ENCODE assay signal across 9 mouse cellular contexts in the genomic region with DNA sequence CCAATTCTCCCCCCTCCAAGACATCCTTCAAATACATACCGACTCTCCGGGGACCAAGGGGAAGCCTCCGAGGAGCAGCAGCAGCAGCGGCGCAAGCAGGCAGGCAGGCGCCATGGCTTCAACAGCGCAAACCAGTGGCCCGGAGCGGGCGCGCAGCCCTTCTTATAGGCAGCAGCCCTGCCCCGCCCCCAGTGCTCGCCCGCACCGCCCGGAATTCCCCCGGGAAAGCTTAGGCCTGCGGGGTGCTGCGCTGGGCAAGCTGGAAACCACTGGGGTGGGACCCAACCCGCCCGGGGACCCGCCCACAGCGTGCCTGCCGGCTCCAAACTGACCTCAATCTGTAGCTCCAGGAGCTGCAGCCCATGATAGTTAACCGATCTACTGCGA. TPM values are rescaled to one million over a fixed set of nuclear protein-coding genes. Genes with fewer than 3 reads are reported as not detected.
DNase-seq lines count a peak whose midpoint lies in the region; ATAC-seq and TF ChIP-seq lines count a peak whose summit lies in the region.
"Had no signal": no experiment of that assay in that cellular context is flagged by ENCODE, and none has a peak within 500 bp of the region (broad histone marks: within the 10 kb centered on the region; RNA-seq: fewer than 3 reads in every experiment).

No protein-coding gene starts in this region.

- peak; percentile 85 for DNase-seq in brain, embryonic 14.5 days (ENCODE audit: low read depth)
- DNase-seq in frontal cortex, postnatal 14 days (ENCODE audit: low spot score in 2 of 2) = peak; percentile 38 to 62
- peak; percentile 60 to 68 for DNase-seq in layer of hippocampus, postnatal 25 days (ENCODE audit: extremely low spot score in 1 of 2, low spot score in 1 of 2)
- DNase-seq in lung, postnatal 36 days = peak; percentile 92
- DNase-seq in retina, embryonic 14.5 days (ENCODE audit: low spot score) = peak; percentile 89
- peak; percentile 60 for DNase-seq in thymus, postnatal 25 days

- peaks cover 12% of the 10 kb centered on the region for H3K4me1 ChIP-seq in ES-Bruce4 (ENCODE audit: control insufficient read depth, insufficient read depth, low read length)
- peaks cover 31% of the 10 kb centered on the region for H3K4me1 ChIP-seq in hindbrain, embryonic 12.5 days

- no peaks in the 10 kb centered on the region for H3K9me3 ChIP-seq in ES-Bruce4 (replicated peaks; ENCODE audit: control insufficient read depth, insufficient read depth, low read length, poor library complexity, severe bottlenecking)
- H3K9me3 ChIP-seq in hindbrain, embryonic 12.5 days (replicated peaks) = no peaks in the 10 kb centered on the region

- TF ChIP-seq POLR2A in ES-Bruce4 (IDR thresholded peaks at IDR 0.05; ENCODE audit: insufficient read depth, low read length) = peak; percentile 85
- peak; percentile 73; the same call in 1 of the 2 replicates for TF ChIP-seq POLR2A in brain, embryonic 14.5 days (IDR thresholded peaks at IDR 0.05; ENCODE audit: borderline replicate concordance, extremely low read depth, insufficient read depth, insufficient read length, poor library complexity, severe bottlenecking)

- H3K9ac ChIP-seq in ES-Bruce4 (ENCODE audit: low read depth, poor library complexity, severe bottlenecking) = peak overlapping the region; percentile 94
- H3K9ac ChIP-seq in hindbrain, embryonic 12.5 days = peak overlapping the region; percentile 68

- no peaks in the 10 kb centered on the region for H3K27me3 ChIP-seq in ES-Bruce4 (ENCODE audit: control insufficient read depth, insufficient read depth, low read length, poor library complexity, severe bottlenecking)
- H3K27me3 ChIP-seq in hindbrain, embryonic 12.5 days = peaks cover 14% of the 10 kb centered on the region

- peak; percentile 86 for TF ChIP-seq EP300 in ES-Bruce4 (IDR thresholded peaks at IDR 0.05; ENCODE audit: insufficient read depth, low read depth, low read length)

- TF ChIP-seq CTCF in ES-Bruce4 (IDR thresholded peaks at IDR 0.05; ENCODE audit: low read depth, low read length) = no peak
- no peak for TF ChIP-seq CTCF in brain, embryonic 14.5 days (IDR thresholded peaks at IDR 0.05; ENCODE audit: borderline replicate concordance, extremely low read depth, insufficient read depth, insufficient read length)

- peak overlapping the region; percentile 44 for H3K27ac ChIP-seq in ES-Bruce4 (ENCODE audit: insufficient read depth, low read length)
- no peak overlapping the region for H3K27ac ChIP-seq in hindbrain, embryonic 12.5 days

- peak overlapping the region; percentile 91 for H3K4me2 ChIP-seq in hindbrain, embryonic 12.5 days (replicated peaks)

- ATAC-seq in hindbrain, embryonic 12.5 days (ENCODE audit: low FRiP score) = peak; percentile 87

- no peaks in the 10 kb centered on the region for H3K36me3 ChIP-seq in ES-Bruce4 (ENCODE audit: control insufficient read depth, insufficient read depth, low read length, poor library complexity, severe bottlenecking)
- H3K36me3 ChIP-seq in hindbrain, embryonic 12.5 days = no peaks in the 10 kb centered on the region

- under 1% methylated on average over 26 of the region's 26 CpGs for WGBS in hindbrain, embryonic 12.5 days

- H3K4me3 ChIP-seq in ES-Bruce4 (ENCODE audit: low read depth, low read length) = peak overlapping the region; percentile 97
- peak overlapping the region; percentile 50 for H3K4me3 ChIP-seq in hindbrain, embryonic 12.5 days

RNA-seq across cellular contexts. Expression of gene Sdc4, which starts 0.6 kb away (rescaled TPM):
- polyA plus RNA-seq in ES-Bruce4 (2011; ENCODE audit: insufficient read depth, insufficient read length, low read depth, missing spikeins) = 212 and 213 TPM in 2 replicates
- polyA plus RNA-seq in brain, embryonic 14.5 days (2012; rRNA removed) = 2.3 and 3.7 TPM in 2 replicates
- 17.6 and 18.8 TPM in 2 replicates for polyA plus RNA-seq in hindbrain, embryonic 12.5 days (2016; fragmentation: Nextera tagmentation; extraction: Ambion mirVana)
- total RNA-seq in layer of hippocampus, postnatal 25 days (2021) = 100 to 1,000 TPM; 101 to 146 TPM

RNA-seq across cellular contexts. Expression of gene Sys1, which starts 13.7 kb away (rescaled TPM):
- polyA plus RNA-seq in ES-Bruce4 (2011; ENCODE audit: insufficient read depth, insufficient read length, low read depth, missing spikeins) = 13.3 and 19.8 TPM in 2 replicates
- 69.6 and 82.0 TPM in 2 replicates for polyA plus RNA-seq in brain, embryonic 14.5 days (2012; rRNA removed)
- polyA plus RNA-seq in hindbrain, embryonic 12.5 days (2016; fragmentation: Nextera tagmentation; extraction: Ambion mirVana) = 65.1 and 71.5 TPM in 2 replicates
- 10 to 100 TPM; 41.0 to 45.2 TPM for total RNA-seq in layer of hippocampus, postnatal 25 days (2021)

RNA-seq across cellular contexts. Expression of gene Gm20458, which starts 17.7 kb away (rescaled TPM):
- 2.3 TPM in 1 of 2 replicates, not detected in the other for polyA plus RNA-seq in ES-Bruce4 (2011; ENCODE audit: insufficient read depth, insufficient read length, low read depth, missing spikeins)
- polyA plus RNA-seq in brain, embryonic 14.5 days (2012; rRNA removed) = 8.0 and 10.2 TPM in 2 replicates
- 1.2 and 5.7 TPM in 2 replicates for polyA plus RNA-seq in hindbrain, embryonic 12.5 days (2016; fragmentation: Nextera tagmentation; extraction: Ambion mirVana)
- 10 to 100 TPM in 1 of 2 experiments, 1 to 10 TPM in 1; 3.9 to 11.3 TPM for total RNA-seq in layer of hippocampus, postnatal 25 days (2021)
- total RNA-seq: hematopoietic stem cell, adult 5-6 weeks had no signal

RNA-seq across cellular contexts. Expression of gene Trp53tg5, which starts 30.5 kb away (rescaled TPM):
- not detected in 2 replicates for polyA plus RNA-seq in ES-Bruce4 (2011; ENCODE audit: insufficient read depth, insufficient read length, low read depth, missing spikeins)
- polyA plus RNA-seq in brain, embryonic 14.5 days (2012; rRNA removed) = not detected in 2 replicates
- not detected in 2 replicates for polyA plus RNA-seq in hindbrain, embryonic 12.5 days (2016; fragmentation: Nextera tagmentation; extraction: Ambion mirVana)
- total RNA-seq in layer of hippocampus, postnatal 25 days (2021) = not detected
- total RNA-seq: hematopoietic stem cell, adult 5-6 weeks had no signal

RNA-seq across cellular contexts. Expression of gene Matn4, which starts 38.1 kb away (rescaled TPM):
- 0.93 and 1.7 TPM in 2 replicates for polyA plus RNA-seq in ES-Bruce4 (2011; ENCODE audit: insufficient read depth, insufficient read length, low read depth, missing spikeins)
- 1.8 and 2.5 TPM in 2 replicates for polyA plus RNA-seq in brain, embryonic 14.5 days (2012; rRNA removed)
- polyA plus RNA-seq in hindbrain, embryonic 12.5 days (2016; fragmentation: Nextera tagmentation; extraction: Ambion mirVana) = 31.5 and 39.5 TPM in 2 replicates
- total RNA-seq in layer of hippocampus, postnatal 25 days (2021) = 10 to 100 TPM; 13.0 to 17.5 TPM
- total RNA-seq: hematopoietic stem cell, adult 5-6 weeks had no signal

Comparison
In these comparisons a context has a peak if more than half of its experiments do, and no peak if none do; other contexts are left out.
1. RNA of gene Sdc4, which starts 0.6 kb away (polyA plus RNA-seq): 212 to 213 TPM in ES-Bruce4; 17.6 to 18.8 TPM in hindbrain, embryonic 12.5 days and 2.3 to 3.7 TPM in brain, embryonic 14.5 days; every median in the first group is over 10 times any median in the second.
2. Peak in every context shown above with its lines, with median percentiles within 50 percentile points of each other: DNase-seq.